Comparison of ENCODE assay signal across 24 mouse cellular contexts in genomic region chr7:65929398-65929797, GRCm38 (mm10).
DNase-seq lines count a peak whose midpoint lies in the region; ATAC-seq and TF ChIP-seq lines count a peak whose summit lies in the region.
"Had no signal": no experiment of that assay in that cellular context is flagged by ENCODE, and none has a peak within 500 bp of the region (broad histone marks: within the 10 kb centered on the region; RNA-seq: fewer than 3 reads in every experiment).

No protein-coding gene starts in this region.

- H3K4me1 ChIP-seq in heart, embryonic 12.5 days (replicated peaks), result peaks cover 27% of the 10 kb centered on the region
- H3K4me1 ChIP-seq in kidney, adult 2 months (ENCODE audit: control insufficient read depth, insufficient read depth, low read length), result no peaks in the 10 kb centered on the region
- H3K4me1 ChIP-seq in liver, adult 2 months (ENCODE audit: control insufficient read depth, insufficient read depth, low read length), result peaks cover 9% of the 10 kb centered on the region
- H3K4me1 ChIP-seq in liver, postnatal 0 days (ENCODE audit: insufficient read depth), result peaks cover 6% of the 10 kb centered on the region; the same call in 1 of the 2 replicates
- H3K4me1 ChIP-seq: forebrain, embryonic 13.5 days; midbrain, embryonic 15.5 days had no signal

- no peak overlapping the region for H3K4me3 ChIP-seq in heart, embryonic 12.5 days
- no peak overlapping the region for H3K4me3 ChIP-seq in kidney, adult 2 months (ENCODE audit: insufficient read depth, low read depth, low read length)
- no peak overlapping the region for H3K4me3 ChIP-seq in liver, adult 2 months (ENCODE audit: insufficient read depth, low read depth, low read length)
- no peak overlapping the region for H3K4me3 ChIP-seq in liver, postnatal 0 days (ENCODE audit: low read depth, low read length)
- H3K4me3 ChIP-seq: embryonic facial prominence, embryonic 12.5 days; erythroblast, embryonic 14.5 days; forebrain, embryonic 13.5 days; hindbrain, embryonic 15.5 days; limb, embryonic 15.5 days; midbrain, embryonic 15.5 days had no signal

- TF ChIP-seq POLR2A in kidney, adult 2 months (IDR thresholded peaks at IDR 0.05; ENCODE audit: low read depth, low read length), result no peak
- TF ChIP-seq POLR2A in liver, adult 2 months (IDR thresholded peaks at IDR 0.05; ENCODE audit: extremely low read depth, insufficient read depth, low read length), result no peak

- H3K9me3 ChIP-seq in heart, embryonic 12.5 days (replicated peaks), result no peaks in the 10 kb centered on the region
- no peaks in the 10 kb centered on the region for H3K9me3 ChIP-seq in liver, postnatal 0 days (ENCODE audit: low read length)
- H3K9me3 ChIP-seq: embryonic facial prominence, embryonic 12.5 days; forebrain, embryonic 13.5 days; hindbrain, embryonic 15.5 days; limb, embryonic 15.5 days; midbrain, embryonic 15.5 days had no signal

- no peak overlapping the region for H3K9ac ChIP-seq in heart, embryonic 12.5 days
- H3K9ac ChIP-seq in liver, adult 2 months (ENCODE audit: low read depth, low read length), result no peak overlapping the region
- H3K9ac ChIP-seq in liver, postnatal 0 days (replicated peaks), result no peak overlapping the region
- H3K9ac ChIP-seq: embryonic facial prominence, embryonic 12.5 days; forebrain, embryonic 13.5 days; hindbrain, embryonic 15.5 days; limb, embryonic 15.5 days; midbrain, embryonic 15.5 days had no signal

- peaks cover 24% of the 10 kb centered on the region for H3K27me3 ChIP-seq in heart, embryonic 12.5 days (replicated peaks)
- H3K27me3 ChIP-seq in kidney, adult 2 months (replicated peaks; ENCODE audit: control insufficient read depth, insufficient read depth, low read length), result no peaks in the 10 kb centered on the region
- H3K27me3 ChIP-seq in liver, adult 2 months (ENCODE audit: control insufficient read depth, insufficient read depth, low read length), result no peaks in the 10 kb centered on the region
- no peaks in the 10 kb centered on the region for H3K27me3 ChIP-seq in liver, postnatal 0 days (ENCODE audit: insufficient read depth, low read length)
- H3K27me3 ChIP-seq: embryonic facial prominence, embryonic 12.5 days; forebrain, embryonic 13.5 days; midbrain, embryonic 15.5 days had no signal

- ATAC-seq in heart, embryonic 12.5 days (ENCODE audit: insufficient number of reproducible peaks, low FRiP score), result no peak
- ATAC-seq in liver, postnatal 0 days, result peak; percentile 94
- ATAC-seq: forebrain, embryonic 13.5 days; midbrain, embryonic 15.5 days had no signal

- no peaks in the 10 kb centered on the region for H3K79me2 ChIP-seq in liver, adult 2 months (ENCODE audit: control insufficient read depth, insufficient read depth, low read length)

- no peak for TF ChIP-seq EP300 in liver, postnatal 0 days (IDR thresholded peaks at IDR 0.05; ENCODE audit: low read depth)

- no peaks in the 10 kb centered on the region for H3K36me3 ChIP-seq in heart, embryonic 12.5 days
- no peaks in the 10 kb centered on the region for H3K36me3 ChIP-seq in kidney, adult 2 months (ENCODE audit: control insufficient read depth, insufficient read depth, low read length)
- peaks cover 17% of the 10 kb centered on the region; the same call in 1 of the 2 replicates for H3K36me3 ChIP-seq in liver, adult 2 months (ENCODE audit: control insufficient read depth, insufficient read depth, low read length)
- H3K36me3 ChIP-seq in liver, postnatal 0 days (replicated peaks; ENCODE audit: insufficient read depth, low read length), result no peaks in the 10 kb centered on the region
- H3K36me3 ChIP-seq: embryonic facial prominence, embryonic 12.5 days; hindbrain, embryonic 15.5 days; limb, embryonic 15.5 days; midbrain, embryonic 15.5 days had no signal

- H3K27ac ChIP-seq in heart, embryonic 12.5 days (ENCODE audit: poor library complexity, severe bottlenecking), result no peak overlapping the region
- peak overlapping the region; percentile 43 for H3K27ac ChIP-seq in kidney, adult 2 months (ENCODE audit: insufficient read depth, low read depth, low read length)
- H3K27ac ChIP-seq in liver, adult 2 months (replicated peaks; ENCODE audit: insufficient read depth, low read depth, low read length), result peak overlapping the region; percentile 26
- H3K27ac ChIP-seq in liver, postnatal 0 days (ENCODE audit: low read depth), result peak overlapping the region; percentile 55
- H3K27ac ChIP-seq: embryonic facial prominence, embryonic 12.5 days; forebrain, embryonic 13.5 days; hindbrain, embryonic 15.5 days; limb, embryonic 15.5 days; midbrain, embryonic 15.5 days; stomach, postnatal 0 days had no signal

- no peak for TF ChIP-seq CTCF in kidney, adult 2 months (conservative IDR thresholded peaks at IDR 0.05; ENCODE audit: insufficient read depth, insufficient read length, low read depth, low read length)
- no peak for TF ChIP-seq CTCF in liver, adult 2 months (IDR thresholded peaks at IDR 0.05; ENCODE audit: low read depth, low read length)
- TF ChIP-seq CTCF in liver, postnatal 0 days (IDR thresholded peaks at IDR 0.05; ENCODE audit: low read depth), result no peak

- no peak for DNase-seq in heart, adult 9 months (ENCODE audit: low spot score in 2 of 2)
- DNase-seq in kidney, adult 2 months, result no peak
- no peak for DNase-seq in kidney, adult 11 months
- peak; percentile 90 for DNase-seq in liver, adult 2 months (ENCODE audit: extremely low read depth, low read depth, low spot score)
- DNase-seq in liver, postnatal 0 days, result peak; percentile 45
- no peak for DNase-seq in thymus, postnatal 25 days
- no peak for DNase-seq in cerebellum, adult 11-12 months
- DNase-seq: adrenal gland, postnatal 36 days; B cell, adult 2 months; cerebellum, adult 18-20 months; cerebellum, postnatal 25 days; gastrocnemius, postnatal 14 days; kidney, adult 8-10 months; kidney, postnatal 14 days; lung, postnatal 14 days; right cerebral cortex, adult 18-20 months had no signal

- WGBS in heart, embryonic 12.5 days, result 6% methylated on average over 5 of the region's 5 CpGs
- 37% methylated on average over 5 of the region's 5 CpGs for WGBS in kidney, adult 2 months
- WGBS in liver, adult 2 months, result 12% methylated on average over 5 of the region's 5 CpGs
- WGBS in liver, postnatal 0 days (ENCODE audit: insufficient replicate concordance), result 18% methylated on average over 5 of the region's 5 CpGs

- H3K4me2 ChIP-seq in heart, embryonic 12.5 days, result peak overlapping the region; percentile 29
- no peak overlapping the region for H3K4me2 ChIP-seq in liver, postnatal 0 days (ENCODE audit: low read depth, low read length)
- H3K4me2 ChIP-seq: embryonic facial prominence, embryonic 12.5 days; forebrain, embryonic 13.5 days; hindbrain, embryonic 15.5 days; limb, embryonic 15.5 days; midbrain, embryonic 15.5 days had no signal

Comparison
In these comparisons a context has a peak if more than half of its experiments do, and no peak if none do; other contexts are left out.
1. DNase-seq: peak in liver, adult 2 months (single experiment) and liver, postnatal 0 days (single experiment); none in heart, adult 9 months (0 of 2), kidney, adult 2 months (single experiment), kidney, adult 11 months (single experiment), thymus, postnatal 25 days (single experiment) and cerebellum, adult 11-12 months (single experiment).